Mouse (Mus musculus) liver, embryonic 11.5 days (tissue): ENCODE measurements around the gene Tmem115. TPM values are rescaled to one million over a fixed set of nuclear protein-coding genes. Genes with fewer than 3 reads are reported as not detected.

Experiments used
- ATAC-seq: fragments of 200-750 bp; cut with Nextera tagmentation; replicated peaks from 2 replicates; pipeline ENCODE4 v1.8.0; 2017; ENCODE audit warnings: moderate number of reproducible peaks, mild to moderate bottlenecking, moderate TSS enrichment, moderate library complexity; ENCODE audit not compliant: low FRiP score
- DNase-seq: peaks from one replicate; pipeline ENCODE4 v3.0.0-alpha.2; 2017; ENCODE audit warnings: low spot score
- H3K27ac ChIP-seq: fragments of 300-500 bp; sonication (generic); 2 replicates; pipeline ENCODE4 v1.5.1; 2014; ENCODE audit warnings: mild to moderate bottlenecking, low read depth, low read length, control low read depth
- H3K27me3 ChIP-seq: fragments of 300-500 bp; sonication (generic); replicated peaks from 2 replicates; pipeline ENCODE4 v1.6.1; 2014; ENCODE audit warnings: low read length, mixed read lengths; ENCODE audit not compliant: control insufficient read depth, insufficient read depth
- H3K36me3 ChIP-seq: fragments of 300-500 bp; sonication (generic); 2 replicates; pipeline ENCODE4 v1.6.1; 2014; ENCODE audit warnings: mild to moderate bottlenecking, low read length, moderate library complexity, mixed read lengths; ENCODE audit not compliant: control insufficient read depth, insufficient read depth
- H3K4me1 ChIP-seq: fragments of 300-500 bp; sonication (generic); replicated peaks from 2 replicates; pipeline ENCODE4 v1.6.1; 2014; ENCODE audit warnings: low read length, mixed read lengths; ENCODE audit not compliant: control insufficient read depth, insufficient read depth
- H3K4me2 ChIP-seq: fragments of 300-500 bp; sonication (generic); 2 replicates; pipeline ENCODE4 v1.6.1; 2014; ENCODE audit warnings: mild to moderate bottlenecking, control low read depth, moderate library complexity
- H3K4me3 ChIP-seq: fragments of 300-500 bp; sonication (generic); 2 replicates; pipeline ENCODE4 v1.5.1; 2014; ENCODE audit warnings: low read depth, low read length, control low read depth
- H3K9ac ChIP-seq: fragments of 300-500 bp; sonication (generic); 2 replicates; pipeline ENCODE4 v1.6.1; 2014; ENCODE audit warnings: low read depth, low read length, control low read depth
- H3K9me3 ChIP-seq: fragments of 300-500 bp; sonication (generic); 2 replicates; pipeline ENCODE4 v1.6.1; 2016; ENCODE audit warnings: low read length, inconsistent platforms, mixed read lengths; ENCODE audit not compliant: control insufficient read depth
- WGBS: fragments of 180-500 bp; shearing (Covaris S2); extraction: QIAGEN DNeasy Blood & Tissue Kit; methylation state at CpG from one replicate; pipeline ENCODE4 v1.1.7; 2014; 5-methylcytosine and 5-hydroxymethylcytosine counted together
- polyA plus RNA-seq: library from polyadenylated mRNA; unstranded; fragments of >200 nt; fragmentation: Nextera tagmentation; extraction: Ambion mirVana; gene quantifications from 2 replicates; pipeline ENCODE4 v1.2.1, GENCODE M21; 2014

Tmem115 gene
- polyA plus RNA-seq, 1 experiment from 2014 or later: 35.4 TPM

DNA sequence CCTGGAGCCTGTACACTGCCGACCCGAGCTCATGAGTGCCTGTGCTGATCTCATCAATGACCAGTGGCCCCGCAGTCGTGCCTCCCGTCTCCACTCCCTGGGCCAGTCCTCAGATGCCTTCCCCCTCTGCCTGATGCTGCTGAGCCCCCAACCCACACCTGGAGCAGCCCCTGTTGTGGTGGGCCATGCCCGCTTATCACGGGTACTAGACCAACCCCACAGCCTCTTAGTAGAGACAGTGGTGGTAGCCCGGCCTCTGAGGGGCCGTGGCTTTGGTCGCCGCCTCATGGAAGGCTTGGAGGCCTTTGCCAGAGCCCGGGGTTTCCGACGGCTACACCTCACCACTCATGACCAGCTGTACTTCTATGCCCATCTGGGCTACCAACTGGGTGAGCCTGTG, 49.4 kb downstream of the Tmem115 start:
- Histone ChIP-seq H3K9me3 (no peaks in the 10 kb centered on the region), H3K27ac (no peak overlapping the region), H3K4me2 (no peak overlapping the region), H3K9ac (no peak overlapping the region), H3K36me3 (peaks cover 7% of the 10 kb centered on the region; the same call in 1 of the 2 replicates), H3K27me3 (no peaks in the 10 kb centered on the region), H3K4me3 (no peak overlapping the region), H3K4me1 (peaks cover 27% of the 10 kb centered on the region)
- ATAC-seq (no peak), DNase-seq (no peak)
- 89% methylated on average over 14 of the region's 14 CpGs for WGBS

DNA sequence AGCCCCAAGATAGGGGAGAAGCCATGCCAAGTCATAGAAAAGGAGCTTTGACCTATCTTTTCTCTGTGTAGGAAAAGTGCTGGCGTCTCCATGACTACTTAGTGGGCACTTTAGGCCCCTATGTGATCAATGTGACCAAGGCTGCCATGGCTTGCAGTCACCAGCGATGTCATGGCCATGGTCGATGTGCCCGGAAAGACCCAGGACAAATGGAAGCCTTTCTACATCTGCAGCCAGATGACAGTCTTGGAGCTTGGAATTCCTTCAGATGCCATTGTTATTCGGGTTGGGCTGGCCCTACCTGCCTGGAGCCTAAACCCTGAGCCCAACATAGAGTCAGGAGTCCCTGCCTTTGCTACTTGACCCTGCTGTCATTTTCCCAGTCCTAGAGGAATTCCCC, 52.8 kb downstream of the Tmem115 start:
- H3K4me2 ChIP-seq: peak overlapping the region; percentile 65
- WGBS: 84% methylated on average over 5 of the region's 5 CpGs
- peak overlapping the region; percentile 97 for H3K27ac ChIP-seq
- no peaks in the 10 kb centered on the region for H3K27me3 ChIP-seq
- no peak for DNase-seq
- peak overlapping the region; percentile 91 for H3K4me3 ChIP-seq
- ATAC-seq: no peak
- H3K9ac ChIP-seq: peak overlapping the region; percentile 69
- H3K36me3 ChIP-seq: peaks cover 26% of the 10 kb centered on the region
- no peaks in the 10 kb centered on the region for H3K9me3 ChIP-seq
- peaks cover 47% of the 10 kb centered on the region for H3K4me1 ChIP-seq

- Histone ChIP-seq H3K36me3 (peaks cover 33% of the 10 kb centered on the region), H3K9me3 (no peaks in the 10 kb centered on the region), H3K27ac (peak within 1 kb of the TSS; percentile 98), H3K4me1 (peaks cover 41% of the 10 kb centered on the region), H3K4me2 (peak within 1 kb of the TSS; percentile 83), H3K27me3 (no peaks in the 10 kb centered on the region), H3K9ac (peak within 1 kb of the TSS; percentile 96), H3K4me3 (peak within 1 kb of the TSS; percentile 91)
- ATAC-seq (peak; percentile 94), DNase-seq (peak; percentile 94)
- 11% methylated on average over 46 of the region's 46 CpGs for WGBS
These were observed 53.5 kb downstream of the Tmem115 start, which contains the start of gene Ifrd2 for GRCm38 (mm10) chr9:107586974-107587832. Gene Ifrd2 (plus strand): TSS chr9:107587642.

DNA sequence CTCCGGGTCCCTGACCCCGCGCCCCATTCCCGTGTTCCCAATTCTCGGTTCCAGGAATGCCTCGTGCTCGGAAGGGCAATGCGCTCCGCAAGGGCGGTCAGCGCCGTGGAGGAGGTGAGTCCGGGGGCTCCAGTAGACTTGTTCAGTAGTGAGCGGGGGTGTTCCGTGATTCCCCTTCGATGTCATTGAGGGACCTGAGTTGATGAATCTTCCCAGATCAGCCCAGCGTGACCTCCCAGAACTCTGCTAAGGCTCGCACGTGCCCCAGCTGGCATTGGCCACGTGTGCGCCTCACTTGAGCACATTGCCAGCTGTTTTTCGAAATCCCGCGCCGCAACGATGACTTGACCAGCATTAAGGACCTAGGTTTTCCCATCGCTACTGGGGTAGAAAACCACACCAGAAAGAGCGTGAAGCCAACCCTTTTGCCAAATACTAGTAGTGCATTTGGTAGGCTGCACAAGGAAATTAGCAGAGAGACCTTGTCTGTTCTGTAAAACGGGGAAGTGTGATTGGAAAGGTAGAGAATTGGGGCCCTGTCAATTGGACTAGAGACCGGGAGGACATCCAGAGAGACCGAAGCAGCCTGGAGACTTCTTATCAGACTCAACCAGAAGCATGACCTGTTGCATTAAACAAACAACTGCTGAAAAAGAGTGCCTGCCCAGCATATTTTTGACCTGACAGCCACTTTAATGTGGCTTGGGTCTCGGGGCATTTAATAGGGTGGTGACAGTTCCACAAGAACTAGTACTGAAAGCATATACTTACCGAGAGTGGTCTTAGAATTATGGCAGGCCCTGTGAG, 54.3 kb downstream of the Tmem115 start:
- Histone ChIP-seq H3K4me2 (peak overlapping the region; percentile 83), H3K4me1 (peaks cover 35% of the 10 kb centered on the region), H3K27me3 (no peaks in the 10 kb centered on the region), H3K9me3 (no peaks in the 10 kb centered on the region), H3K36me3 (peaks cover 35% of the 10 kb centered on the region), H3K27ac (peak overlapping the region; percentile 98), H3K4me3 (peak overlapping the region; percentile 91), H3K9ac (peak overlapping the region; percentile 96)
- 1% methylated on average over 33 of the region's 33 CpGs for WGBS
- 0 out of 2 replicates have a peak, but pooled peaks have one; percentile 13 for ATAC-seq
- no peak for DNase-seq

Other genes starting within 250 kb of the Tmem115 start
- gene Mapkapk3, start 244.1 kb upstream of the Tmem115 start, polyA plus RNA-seq: 17.1 and 19.2 TPM in 2 replicates
- 6.1 and 9.9 TPM in 2 replicates for gene Cish, start 237.9 kb upstream of the Tmem115 start, polyA plus RNA-seq
- 8.2 and 8.7 TPM in 2 replicates for gene Hemk1, start 195.6 kb upstream of the Tmem115 start, polyA plus RNA-seq
- 0.05 and 0.10 TPM in 2 replicates for gene 6430571L13Rik, start 193.3 kb upstream of the Tmem115 start, polyA plus RNA-seq
- gene Cacna2d2, start 134.3 kb upstream of the Tmem115 start, polyA plus RNA-seq: 0.13 and 0.18 TPM in 2 replicates
- gene Cyb561d2, start 8.2 kb downstream of the Tmem115 start, polyA plus RNA-seq: 28.9 and 31.0 TPM in 2 replicates
- gene Nprl2, start 8.3 kb downstream of the Tmem115 start, polyA plus RNA-seq: 26.5 and 31.3 TPM in 2 replicates
- 0.10 and 0.35 TPM in 2 replicates for gene Zmynd10, start 13.4 kb downstream of the Tmem115 start, polyA plus RNA-seq
- gene Rassf1, start 17.6 kb downstream of the Tmem115 start, polyA plus RNA-seq: 31.2 and 37.0 TPM in 2 replicates
- gene Tusc2, start 29.3 kb downstream of the Tmem115 start, polyA plus RNA-seq: 60.6 and 62.7 TPM in 2 replicates
- 89.7 and 92.5 TPM in 2 replicates for gene Hyal2, start 34.0 kb downstream of the Tmem115 start, polyA plus RNA-seq
- gene Hyal1, start 43.0 kb downstream of the Tmem115 start, polyA plus RNA-seq: 4.2 and 4.6 TPM in 2 replicates
- gene Naa80, start 44.9 kb downstream of the Tmem115 start, polyA plus RNA-seq: 20.5 and 20.7 TPM in 2 replicates
- gene Hyal3, start 46.9 kb downstream of the Tmem115 start, polyA plus RNA-seq: 1.0 and 1.5 TPM in 2 replicates
- gene Ifrd2, start 53.7 kb downstream of the Tmem115 start, polyA plus RNA-seq: 219 and 230 TPM in 2 replicates
- 0.63 and 0.79 TPM in 2 replicates for gene Sema3b, start 75.3 kb downstream of the Tmem115 start, polyA plus RNA-seq
- gene Gnai2, start 101.4 kb downstream of the Tmem115 start, polyA plus RNA-seq: 217 and 233 TPM in 2 replicates
- gene Slc38a3, start 135.6 kb downstream of the Tmem115 start, polyA plus RNA-seq: 3.9 and 4.0 TPM in 2 replicates
- gene Gnat1, start 145.8 kb downstream of the Tmem115 start, polyA plus RNA-seq: 4.7 and 5.0 TPM in 2 replicates
- 5.9 and 6.2 TPM in 2 replicates for gene Sema3f, start 176.5 kb downstream of the Tmem115 start, polyA plus RNA-seq
- 115 and 123 TPM in 2 replicates for gene Rbm5, start 237.1 kb downstream of the Tmem115 start, polyA plus RNA-seq